Mouse (Mus musculus) ovary, postnatal 10 days (tissue): ENCODE measurements around the gene Sptssb.

Source experiments
- DNase-seq: peaks from one replicate; pipeline ENCODE4 v3.0.0; 2022; ENCODE audit warnings: low spot score

The Sptssb gene

GRCm38 (mm10) chr3:69829532-69829931 is 30.2 kb downstream of the Sptssb start:
- no peak for DNase-seq

GRCm38 (mm10) chr3:69824536-69824935 is 35.2 kb downstream of the Sptssb start:
- DNase-seq: no peak

- DNase-seq: no peak
Observed at GRCm38 (mm10) chr3:69820614-69821013, 39.1 kb downstream of the Sptssb start.

DNA sequence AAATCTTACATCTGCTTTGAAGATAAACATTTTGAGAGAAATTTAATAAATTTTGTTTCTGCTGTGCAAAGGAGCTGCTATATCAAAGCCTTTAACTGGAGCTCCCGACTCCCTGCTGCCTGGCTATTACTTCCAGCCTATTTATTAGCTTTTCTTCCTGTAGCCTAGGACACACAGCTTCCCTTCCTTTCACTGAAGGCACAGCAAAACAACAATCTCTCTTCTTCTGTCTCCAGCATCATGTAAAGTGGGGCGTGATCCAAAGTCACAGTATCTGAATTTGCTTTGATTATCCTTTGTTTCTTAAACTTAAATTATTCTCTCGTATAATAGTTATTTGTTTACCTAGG is 39.9 kb downstream of the Sptssb start:
- no peak for DNase-seq

DNA sequence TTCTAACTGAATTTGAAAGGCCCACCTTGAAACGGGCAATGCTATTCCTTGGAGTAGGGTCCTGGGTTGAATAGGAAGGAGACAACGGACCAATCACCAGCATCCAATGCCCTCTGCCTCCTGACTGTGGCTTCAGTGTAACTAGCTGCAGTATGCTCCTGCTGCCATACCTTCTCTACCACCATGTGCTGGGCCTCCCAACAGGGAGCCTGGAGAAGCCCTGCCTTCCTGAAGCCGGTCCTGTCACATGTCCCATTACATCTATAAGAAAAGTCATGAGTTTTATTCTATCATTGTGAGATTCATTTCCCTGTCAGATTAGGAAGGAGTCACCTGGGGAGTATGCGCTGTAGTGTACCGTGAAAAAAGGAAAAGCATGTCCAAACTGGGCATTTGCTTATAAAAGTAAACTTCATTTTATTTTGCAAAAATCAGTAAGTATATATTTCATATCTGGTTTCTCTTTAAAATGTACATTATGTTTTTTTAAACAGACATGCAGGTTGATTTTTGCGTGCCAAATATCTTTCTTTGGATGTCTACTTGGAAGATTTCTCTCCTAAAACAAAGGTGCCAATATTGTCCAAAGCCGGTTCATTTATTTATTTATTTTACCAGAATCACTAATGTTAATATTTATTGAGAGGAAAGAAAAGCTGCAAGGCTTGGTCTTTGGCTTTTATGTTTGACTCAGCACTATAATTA is 40.4 kb downstream of the Sptssb start:
- DNase-seq: no peak

DNA sequence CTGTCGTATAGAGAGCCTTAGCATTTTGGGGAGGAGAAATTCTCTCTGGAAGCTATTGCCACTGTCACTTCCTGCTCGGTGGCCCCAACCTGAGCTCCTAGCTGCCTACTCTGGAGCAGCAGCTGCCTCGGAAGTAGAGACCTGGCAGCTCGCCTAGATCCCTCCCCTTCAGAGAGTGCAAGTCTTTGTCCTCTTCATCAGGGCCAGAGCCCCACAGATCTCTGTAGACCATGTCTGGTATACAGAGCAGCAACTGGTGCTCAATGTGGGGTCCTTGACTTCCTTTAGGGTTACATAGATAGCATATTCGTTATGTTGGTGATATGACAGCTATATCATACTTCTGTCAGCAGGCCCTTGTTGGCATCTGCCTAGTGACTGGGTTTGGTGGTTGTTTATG is 41.3 kb downstream of the Sptssb start:
- DNase-seq: no peak

GRCm38 (mm10) chr3:69816547-69816946 is 43.2 kb downstream of the Sptssb start:
- DNase-seq: no peak

- no peak for DNase-seq
Observed at GRCm38 (mm10) chr3:69813005-69813695, 46.6 kb downstream of the Sptssb start.

DNA sequence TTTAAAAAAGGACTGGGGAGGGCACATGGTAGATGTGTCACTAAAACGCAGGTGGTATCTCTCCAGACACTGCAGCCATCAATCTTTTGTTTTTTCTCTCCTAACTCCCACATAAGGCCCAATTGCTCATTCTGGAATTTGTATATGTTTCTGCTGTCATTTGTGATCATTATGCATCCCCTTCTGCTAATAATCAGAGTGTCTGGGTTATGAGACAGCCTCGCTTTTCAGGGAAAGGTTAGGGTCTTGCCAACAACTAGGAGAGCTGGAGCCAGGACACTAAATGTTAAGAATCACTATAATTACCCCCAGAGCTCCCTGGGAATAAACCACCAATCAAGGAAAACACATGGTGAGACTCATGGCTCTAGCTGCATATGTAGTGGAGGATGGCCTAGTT is 47.3 kb downstream of the Sptssb start:
- no peak for DNase-seq

GRCm38 (mm10) chr3:69808479-69808878 is 51.3 kb downstream of the Sptssb start:
- no peak for DNase-seq

- no peak for DNase-seq
Observed at GRCm38 (mm10) chr3:69803137-69803536, 56.6 kb downstream of the Sptssb start.

GRCm38 (mm10) chr3:69800829-69801384 is 58.8 kb downstream of the Sptssb start:
- no peak for DNase-seq

DNA sequence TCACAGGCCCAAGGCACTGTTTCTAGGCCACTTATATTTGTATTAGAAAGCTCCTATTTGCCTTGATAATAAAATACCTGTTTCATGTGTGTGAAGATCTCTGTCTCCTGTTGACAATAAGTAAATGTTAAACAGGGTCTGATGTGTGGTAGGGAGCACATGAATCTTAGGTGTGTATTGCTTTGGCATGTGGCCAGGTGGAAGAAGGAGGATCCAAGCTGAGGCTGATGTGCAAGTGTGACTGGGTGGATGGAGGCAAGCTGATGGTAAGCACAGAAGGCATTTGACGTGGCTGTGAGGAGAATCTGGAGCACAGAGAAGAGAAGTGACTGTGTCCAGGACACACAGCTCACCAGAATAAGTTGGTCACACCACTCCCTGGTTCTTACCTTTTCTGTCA is 60.6 kb downstream of the Sptssb start:
- no peak for DNase-seq

- no peak for DNase-seq
Observed at GRCm38 (mm10) chr3:69797969-69798368, 61.8 kb downstream of the Sptssb start.

- no peak for DNase-seq
Observed at GRCm38 (mm10) chr3:69797533-69797932, 62.2 kb downstream of the Sptssb start.

DNA sequence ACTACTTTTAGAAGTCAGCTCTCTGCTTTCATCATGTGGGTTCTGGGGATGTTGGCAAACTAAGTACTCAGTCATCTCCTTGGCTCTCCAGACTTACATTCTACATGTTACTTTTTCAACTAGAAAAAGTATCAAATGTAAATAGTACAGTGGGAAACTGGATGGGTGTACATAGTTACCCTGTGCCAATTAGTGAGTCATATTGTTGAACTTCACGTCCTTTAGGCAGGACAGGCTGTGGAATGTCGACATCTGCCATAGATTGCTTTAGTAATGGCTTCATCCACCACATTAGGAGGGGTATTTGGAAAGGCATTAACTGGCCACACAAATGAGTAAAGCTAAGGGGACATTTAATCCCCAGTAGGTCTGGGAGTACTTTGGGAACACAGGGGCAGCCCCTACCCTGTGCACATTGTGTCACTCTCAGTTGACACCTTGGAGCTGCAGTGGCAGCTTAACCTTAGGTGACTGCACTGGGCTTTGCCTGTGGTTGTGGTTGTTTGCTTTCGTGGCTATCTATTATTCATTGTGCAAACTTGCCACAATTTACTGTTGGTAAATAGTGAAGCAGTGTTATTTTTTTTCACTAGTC is 66.8 kb downstream of the Sptssb start:
- DNase-seq: no peak

- DNase-seq: no peak
Observed at GRCm38 (mm10) chr3:69779246-69779796, 80.4 kb downstream of the Sptssb start.

DNA sequence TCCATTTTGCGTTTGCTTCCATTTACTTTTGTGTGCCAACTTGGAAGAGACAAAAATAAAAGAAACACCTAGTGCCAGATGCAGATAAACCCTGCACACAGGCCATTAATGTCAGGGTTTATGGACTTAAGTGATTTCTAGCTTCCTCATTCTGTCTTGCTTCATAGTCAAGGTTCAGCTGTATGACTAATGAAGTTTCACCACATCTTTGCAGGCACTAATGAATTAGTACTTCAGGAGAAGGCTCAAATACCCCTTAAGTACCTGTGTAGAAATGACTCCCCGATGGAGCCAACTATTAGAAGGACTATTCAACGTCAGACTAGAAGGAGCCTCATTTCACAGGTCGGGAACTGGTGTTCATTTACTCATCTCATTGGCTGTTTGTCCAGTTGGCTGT is 86.4 kb downstream of the Sptssb start:
- no peak for DNase-seq
